Mouse (Mus musculus): Measurements from ENCODE around the gene Lbx1.

The Lbx1 gene

GRCm38 (mm10) chr19:45234191-45234770 lies 1.3 kb downstream of the Lbx1 start:
- in situ Hi-C loops (cut with MboI, MseI): no loop called here

GRCm38 (mm10) chr19:45233496-45234127 lies 2.0 kb downstream of the Lbx1 start:
- in situ Hi-C loops (cut with MboI, MseI): no loop called here

GRCm38 (mm10) chr19:45232443-45233410 lies 2.9 kb downstream of the Lbx1 start:
- in situ Hi-C loops (cut with MboI, MseI): no loop called here

- in situ Hi-C loops (cut with MboI, MseI): no loop called here
Measured at GRCm38 (mm10) chr19:45232036-45232410, 3.6 kb downstream of the Lbx1 start.

- in situ Hi-C loops (cut with MboI, MseI): no loop called here
Measured at GRCm38 (mm10) chr19:45231383-45232035, 4.1 kb downstream of the Lbx1 start.

GRCm38 (mm10) chr19:45230848-45231382 lies 4.7 kb downstream of the Lbx1 start:
- in situ Hi-C loops (cut with MboI, MseI): no loop called here

GRCm38 (mm10) chr19:45230201-45230611 lies 5.4 kb downstream of the Lbx1 start:
- in situ Hi-C loops (cut with MboI, MseI): no loop called here

- in situ Hi-C loops (cut with MboI, MseI): loop anchor here (5.0 kb wide), 1 partner anchor 208 kb away; no protein-coding TSS in a partner anchor
Measured at GRCm38 (mm10) chr19:45229378-45230135, 6.1 kb downstream of the Lbx1 start.

- in situ Hi-C loops (cut with MboI, MseI): loop anchor here (5.0 kb wide), 1 partner anchor 209 kb away; no protein-coding TSS in a partner anchor
Measured at GRCm38 (mm10) chr19:45228781-45229180, 6.8 kb downstream of the Lbx1 start.

GRCm38 (mm10) chr19:45228097-45228496 lies 7.5 kb downstream of the Lbx1 start:
- in situ Hi-C loops (cut with MboI, MseI): loop anchor here (5.0 kb wide), 1 partner anchor 209 kb away; no protein-coding TSS in a partner anchor

GRCm38 (mm10) chr19:45227671-45228070 lies 7.9 kb downstream of the Lbx1 start:
- in situ Hi-C loops (cut with MboI, MseI): loop anchor here (5.0 kb wide), 1 partner anchor 210 kb away; no protein-coding TSS in a partner anchor

GRCm38 (mm10) chr19:45227049-45227448 lies 8.6 kb downstream of the Lbx1 start:
- in situ Hi-C loops (cut with MboI, MseI): loop anchor here (5.0 kb wide), 1 partner anchor 210 kb away; no protein-coding TSS in a partner anchor

GRCm38 (mm10) chr19:45226246-45226645 lies 9.4 kb downstream of the Lbx1 start:
- in situ Hi-C loops (cut with MboI, MseI): loop anchor here (5.0 kb wide), 1 partner anchor 211 kb away; no protein-coding TSS in a partner anchor

GRCm38 (mm10) chr19:45225130-45225529 lies 10.5 kb downstream of the Lbx1 start:
- in situ Hi-C loops (cut with MboI, MseI): loop anchor here (5.0 kb wide), 1 partner anchor 212 kb away; no protein-coding TSS in a partner anchor

- in situ Hi-C loops (cut with MboI, MseI): no loop called here
Measured at GRCm38 (mm10) chr19:45224286-45224559, 11.4 kb downstream of the Lbx1 start.

GRCm38 (mm10) chr19:45223413-45224285 lies 12.0 kb downstream of the Lbx1 start:
- in situ Hi-C loops (cut with MboI, MseI): no loop called here

- in situ Hi-C loops (cut with MboI, MseI): no loop called here
Measured at GRCm38 (mm10) chr19:45222141-45222782, 13.3 kb downstream of the Lbx1 start.

GRCm38 (mm10) chr19:45221458-45221783 lies 14.2 kb downstream of the Lbx1 start:
- in situ Hi-C loops (cut with MboI, MseI): no loop called here

Data from T-helper 2 cell (primary cell).